Mouse (Mus musculus) lung, adult 18-20 months (tissue): ENCODE data around the gene Serpinb7.

Source experiments
- DNase-seq, 2 experiments: peaks; one replicate each; pipeline ENCODE4 v3.0.0; 2022; ENCODE audit warnings: mixed read lengths in 2 of 2

The Serpinb7 gene

GRCm38 (mm10) chr1:107399355-107399754 lies at the start of gene Serpinb7:
Serpinb7 (plus strand) TSS chr1:107399655.
- no peak for DNase-seq

GRCm38 (mm10) chr1:107350392-107350791 lies 49.1 kb upstream of the Serpinb7 start:
- no peak for DNase-seq

- no peak for DNase-seq
These were observed 48.3 kb upstream of the Serpinb7 start for GRCm38 (mm10) chr1:107351115-107351514.

GRCm38 (mm10) chr1:107353046-107353445 lies 46.4 kb upstream of the Serpinb7 start:
- DNase-seq, result no peak

GRCm38 (mm10) chr1:107360898-107361297 lies 38.6 kb upstream of the Serpinb7 start, which contains the start of gene Serpinb11:
Serpinb11 (plus strand) TSS chr1:107361198.
- no peak for DNase-seq

GRCm38 (mm10) chr1:107365973-107366372 lies 33.5 kb upstream of the Serpinb7 start:
- DNase-seq, result no peak

- no peak for DNase-seq
These were observed 30.5 kb upstream of the Serpinb7 start for GRCm38 (mm10) chr1:107368944-107369343.

GRCm38 (mm10) chr1:107376952-107377351 lies 22.5 kb upstream of the Serpinb7 start:
- no peak for DNase-seq

GRCm38 (mm10) chr1:107378368-107378767 lies 21.1 kb upstream of the Serpinb7 start:
- DNase-seq, result no peak

- DNase-seq, result no peak
These were observed 18.0 kb upstream of the Serpinb7 start for GRCm38 (mm10) chr1:107381491-107381890.

GRCm38 (mm10) chr1:107382404-107382803 lies 17.1 kb upstream of the Serpinb7 start:
- no peak for DNase-seq

GRCm38 (mm10) chr1:107384532-107384931 lies 14.9 kb upstream of the Serpinb7 start:
- DNase-seq, result no peak

GRCm38 (mm10) chr1:107389753-107390152 lies 9.7 kb upstream of the Serpinb7 start:
- DNase-seq, result no peak

GRCm38 (mm10) chr1:107397481-107397880 lies 2.0 kb upstream of the Serpinb7 start:
- no peak for DNase-seq

GRCm38 (mm10) chr1:107402082-107402481 lies 2.6 kb downstream of the Serpinb7 start:
- no peak for DNase-seq

- no peak for DNase-seq
These were observed 15.2 kb downstream of the Serpinb7 start for GRCm38 (mm10) chr1:107414650-107415049.

GRCm38 (mm10) chr1:107422487-107422886 lies 23.0 kb downstream of the Serpinb7 start:
- no peak for DNase-seq

- DNase-seq, result no peak
These were observed 31.8 kb downstream of the Serpinb7 start for GRCm38 (mm10) chr1:107431253-107431652.

- DNase-seq, result no peak
These were observed 36.1 kb downstream of the Serpinb7 start for GRCm38 (mm10) chr1:107435528-107435927.

GRCm38 (mm10) chr1:107439462-107439861 lies 40.0 kb downstream of the Serpinb7 start:
- DNase-seq, result no peak

- DNase-seq, result no peak
These were observed 45.9 kb downstream of the Serpinb7 start for GRCm38 (mm10) chr1:107445352-107445751.

- DNase-seq, result no peak
These were observed 47.9 kb downstream of the Serpinb7 start for GRCm38 (mm10) chr1:107447228-107447931.

- DNase-seq, result no peak
These were observed 80.5 kb downstream of the Serpinb7 start for GRCm38 (mm10) chr1:107479909-107480308.

- DNase-seq, result peak; percentile 46 to 58
These were observed 82.0 kb downstream of the Serpinb7 start for GRCm38 (mm10) chr1:107481452-107481851.

GRCm38 (mm10) chr1:107489577-107489976 lies 90.1 kb downstream of the Serpinb7 start:
- peak; percentile 17 to 32 for DNase-seq
